Mouse (Mus musculus): Measurements from ENCODE around the gene Lima1. TPM values are rescaled to one million over a fixed set of nuclear protein-coding genes. Genes with fewer than 3 reads are reported as not detected.

The Lima1 gene
- polyA plus RNA-seq, 1 experiment, result 18.3 TPM

- Histone ChIP-seq H3K27ac (replicated peaks; ENCODE audit: low read depth, low read length) (no peak overlapping the region; the same call in 1 of the 2 replicates), H3K4me3 (ENCODE audit: insufficient read depth, low read depth, low read length) (no peak overlapping the region), H3K4me1 (ENCODE audit: control insufficient read depth, insufficient read depth, insufficient read length, low read length) (peaks cover 22% of the 10 kb centered on the region)
Observed at GRCm38 (mm10) chr15:99861536-99861935, 13.7 kb downstream of the Lima1 start.

- Histone ChIP-seq H3K4me3 (ENCODE audit: insufficient read depth, low read depth, low read length) (no peak overlapping the region), H3K4me1 (ENCODE audit: control insufficient read depth, insufficient read depth, insufficient read length, low read length) (peaks cover 15% of the 10 kb centered on the region), H3K27ac (replicated peaks; ENCODE audit: low read depth, low read length) (no peak overlapping the region)
Observed at GRCm38 (mm10) chr15:99859644-99860392, 15.4 kb downstream of the Lima1 start.

GRCm38 (mm10) chr15:99857479-99857878 is 17.8 kb downstream of the Lima1 start:
- peaks cover 11% of the 10 kb centered on the region for H3K4me1 ChIP-seq (ENCODE audit: control insufficient read depth, insufficient read depth, insufficient read length, low read length)
- H3K27ac ChIP-seq (replicated peaks; ENCODE audit: low read depth, low read length), result peak overlapping the region; percentile 32
- no peak overlapping the region for H3K4me3 ChIP-seq (ENCODE audit: insufficient read depth, low read depth, low read length)

- H3K4me3 ChIP-seq (ENCODE audit: insufficient read depth, low read depth, low read length), result no peak overlapping the region
- H3K4me1 ChIP-seq (ENCODE audit: control insufficient read depth, insufficient read depth, insufficient read length, low read length), result peaks cover 11% of the 10 kb centered on the region
- H3K27ac ChIP-seq (replicated peaks; ENCODE audit: low read depth, low read length), result no peak overlapping the region
Observed at GRCm38 (mm10) chr15:99855119-99855518, 20.1 kb downstream of the Lima1 start.

- H3K4me1 ChIP-seq (ENCODE audit: control insufficient read depth, insufficient read depth, insufficient read length, low read length), result peaks cover 11% of the 10 kb centered on the region
- H3K27ac ChIP-seq (replicated peaks; ENCODE audit: low read depth, low read length), result no peak overlapping the region
- H3K4me3 ChIP-seq (ENCODE audit: insufficient read depth, low read depth, low read length), result no peak overlapping the region
Observed at GRCm38 (mm10) chr15:99852606-99853237, 22.5 kb downstream of the Lima1 start.

GRCm38 (mm10) chr15:99850265-99850664 is 25.0 kb downstream of the Lima1 start:
- peaks cover 6% of the 10 kb centered on the region; the same call in 1 of the 2 replicates for H3K4me1 ChIP-seq (ENCODE audit: control insufficient read depth, insufficient read depth, insufficient read length, low read length)
- H3K4me3 ChIP-seq (ENCODE audit: insufficient read depth, low read depth, low read length), result no peak overlapping the region
- H3K27ac ChIP-seq (replicated peaks; ENCODE audit: low read depth, low read length), result no peak overlapping the region

- peaks cover 6% of the 10 kb centered on the region; the same call in 1 of the 2 replicates for H3K4me1 ChIP-seq (ENCODE audit: control insufficient read depth, insufficient read depth, insufficient read length, low read length)
- no peak overlapping the region for H3K27ac ChIP-seq (replicated peaks; ENCODE audit: low read depth, low read length)
- H3K4me3 ChIP-seq (ENCODE audit: insufficient read depth, low read depth, low read length), result no peak overlapping the region
Observed at GRCm38 (mm10) chr15:99847937-99848336, 27.3 kb downstream of the Lima1 start.

GRCm38 (mm10) chr15:99847207-99847881 is 27.9 kb downstream of the Lima1 start:
- Histone ChIP-seq H3K4me3 (ENCODE audit: insufficient read depth, low read depth, low read length) (no peak overlapping the region), H3K4me1 (ENCODE audit: control insufficient read depth, insufficient read depth, insufficient read length, low read length) (peaks cover 6% of the 10 kb centered on the region; the same call in 1 of the 2 replicates), H3K27ac (replicated peaks; ENCODE audit: low read depth, low read length) (no peak overlapping the region)

- peaks cover 6% of the 10 kb centered on the region; the same call in 1 of the 2 replicates for H3K4me1 ChIP-seq (ENCODE audit: control insufficient read depth, insufficient read depth, insufficient read length, low read length)
- no peak overlapping the region for H3K27ac ChIP-seq (replicated peaks; ENCODE audit: low read depth, low read length)
- no peak overlapping the region for H3K4me3 ChIP-seq (ENCODE audit: insufficient read depth, low read depth, low read length)
Observed at GRCm38 (mm10) chr15:99846633-99847032, 28.6 kb downstream of the Lima1 start.

GRCm38 (mm10) chr15:99843856-99844255 is 31.4 kb downstream of the Lima1 start:
- H3K4me3 ChIP-seq (ENCODE audit: insufficient read depth, low read depth, low read length), result no peak overlapping the region
- H3K4me1 ChIP-seq (ENCODE audit: control insufficient read depth, insufficient read depth, insufficient read length, low read length), result peaks cover 6% of the 10 kb centered on the region; the same call in 1 of the 2 replicates
- H3K27ac ChIP-seq (replicated peaks; ENCODE audit: low read depth, low read length), result no peak overlapping the region

GRCm38 (mm10) chr15:99839910-99840309 is 35.3 kb downstream of the Lima1 start:
- Histone ChIP-seq H3K4me1 (ENCODE audit: control insufficient read depth, insufficient read depth, insufficient read length, low read length) (peaks cover 5% of the 10 kb centered on the region; the same call in 1 of the 2 replicates), H3K27ac (replicated peaks; ENCODE audit: low read depth, low read length) (no peak overlapping the region), H3K4me3 (ENCODE audit: insufficient read depth, low read depth, low read length) (no peak overlapping the region)

GRCm38 (mm10) chr15:99839165-99839840 is 36.0 kb downstream of the Lima1 start:
- Histone ChIP-seq H3K4me3 (ENCODE audit: insufficient read depth, low read depth, low read length) (no peak overlapping the region), H3K27ac (replicated peaks; ENCODE audit: low read depth, low read length) (no peak overlapping the region), H3K4me1 (ENCODE audit: control insufficient read depth, insufficient read depth, insufficient read length, low read length) (peaks cover 5% of the 10 kb centered on the region; the same call in 1 of the 2 replicates)

GRCm38 (mm10) chr15:99837561-99837960 is 37.7 kb downstream of the Lima1 start:
- no peak overlapping the region for H3K27ac ChIP-seq (replicated peaks; ENCODE audit: low read depth, low read length)
- H3K4me1 ChIP-seq (ENCODE audit: control insufficient read depth, insufficient read depth, insufficient read length, low read length), result peaks cover 5% of the 10 kb centered on the region; the same call in 1 of the 2 replicates
- H3K4me3 ChIP-seq (ENCODE audit: insufficient read depth, low read depth, low read length), result no peak overlapping the region

- Histone ChIP-seq H3K27ac (replicated peaks; ENCODE audit: low read depth, low read length) (peak overlapping the region; percentile 34; the same call in 1 of the 2 replicates), H3K4me3 (ENCODE audit: insufficient read depth, low read depth, low read length) (no peak overlapping the region), H3K4me1 (ENCODE audit: control insufficient read depth, insufficient read depth, insufficient read length, low read length) (peaks cover 5% of the 10 kb centered on the region; the same call in 1 of the 2 replicates)
Observed at GRCm38 (mm10) chr15:99835191-99835590, 40.1 kb downstream of the Lima1 start.

GRCm38 (mm10) chr15:99834681-99835080 is 40.6 kb downstream of the Lima1 start:
- H3K27ac ChIP-seq (replicated peaks; ENCODE audit: low read depth, low read length), result no peak overlapping the region
- no peak overlapping the region for H3K4me3 ChIP-seq (ENCODE audit: insufficient read depth, low read depth, low read length)
- H3K4me1 ChIP-seq (ENCODE audit: control insufficient read depth, insufficient read depth, insufficient read length, low read length), result peaks cover 5% of the 10 kb centered on the region; the same call in 1 of the 2 replicates

All from brown adipose tissue, adult 24 weeks (tissue).